Mouse (Mus musculus): Measurements from ENCODE around the gene 5031439G07Rik.
"Not testable (repeated sequence)": the region's sequence is repeated elsewhere in the genome, so short reads cannot be mapped to it uniquely, and the experiment has no call there.

- TF ChIP-seq CTCF (IDR thresholded peaks at IDR 0.05; ENCODE audit: insufficient read depth, low read length); POLR2A (IDR thresholded peaks at IDR 0.05; ENCODE audit: borderline replicate concordance, extremely low read depth, low read depth, low read length): not testable (repeated sequence)
These were observed 40.3 kb upstream of the 5031439G07Rik start, which contains the start of gene Fam118a for GRCm38 (mm10) chr15:85028648-85029047.

Measured in lung, adult 2 months (tissue).